ENCODE assay signal across 19 mouse cellular contexts in the genomic region with DNA sequence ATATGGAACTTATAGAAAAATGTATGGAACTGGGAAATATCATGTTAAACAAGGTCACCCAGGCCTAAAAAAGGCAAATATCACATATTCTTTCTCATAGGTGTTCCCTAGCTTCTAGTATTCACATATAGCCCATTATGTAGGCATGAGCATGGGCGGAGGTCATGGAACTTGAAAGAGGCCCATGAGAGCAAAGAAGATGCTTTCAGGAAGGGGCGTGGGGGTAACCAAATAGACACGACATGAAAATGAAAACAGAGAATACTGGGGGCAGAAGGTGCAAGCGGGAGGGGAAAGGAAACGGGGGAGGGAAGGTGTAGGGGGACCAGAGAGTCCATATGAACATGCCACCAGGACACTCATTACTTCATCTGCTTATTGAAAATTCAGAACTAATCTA.
"Had no signal": no experiment of that assay in that cellular context is flagged by ENCODE, and none has a peak within 500 bp of the region (broad histone marks: within the 10 kb centered on the region; RNA-seq: fewer than 3 reads in every experiment).

No protein-coding gene starts in this region.

- ATAC-seq: intestine, postnatal 0 days; liver, postnatal 0 days; lung, postnatal 0 days; midbrain, embryonic 16.5 days had no signal

- H3K27me3 ChIP-seq: kidney, embryonic 15.5 days; limb, embryonic 12.5 days; limb, embryonic 15.5 days; neural tube, embryonic 13.5 days had no signal

- H3K4me2 ChIP-seq: kidney, embryonic 15.5 days; limb, embryonic 12.5 days; limb, embryonic 15.5 days; liver, embryonic 11.5 days; lung, embryonic 14.5 days; midbrain, embryonic 12.5 days; neural tube, embryonic 13.5 days had no signal

- H3K36me3 ChIP-seq: limb, embryonic 12.5 days; limb, embryonic 15.5 days; midbrain, embryonic 12.5 days had no signal

- H3K27ac ChIP-seq: kidney, embryonic 15.5 days; limb, embryonic 12.5 days; limb, embryonic 15.5 days; liver, embryonic 14.5 days; macrophage; midbrain, embryonic 12.5 days; neural tube, embryonic 13.5 days had no signal

- H3K9ac ChIP-seq: kidney, embryonic 15.5 days; limb, embryonic 12.5 days; limb, embryonic 15.5 days; liver, embryonic 14.5 days; liver, postnatal 0 days; lung, embryonic 14.5 days; midbrain, embryonic 12.5 days; neural tube, embryonic 13.5 days had no signal

- H3K9me3 ChIP-seq: kidney, embryonic 15.5 days; limb, embryonic 12.5 days; limb, embryonic 15.5 days; midbrain, embryonic 12.5 days; neural tube, embryonic 13.5 days had no signal

- H3K4me3 ChIP-seq: kidney, embryonic 15.5 days; limb, embryonic 12.5 days; limb, embryonic 15.5 days; midbrain, embryonic 12.5 days; myocyte; neural tube, embryonic 13.5 days had no signal

- H3K4me1 ChIP-seq: limb, embryonic 12.5 days had no signal

- DNase-seq: kidney, adult 2 months; kidney, postnatal 10 days; kidney, postnatal 36 days; left cerebral cortex, postnatal 4 days; liver, postnatal 0 days; lung, embryonic 14.5 days; retina, postnatal 1 day had no signal
